Mouse (Mus musculus) heart, adult 2 months (tissue): ENCODE data around the gene Fam53a.

Experiments
- CTCF ChIP-seq: fragments of 200-600 bp; IDR thresholded peaks from 2 replicates; pipeline ENCODE4 v1.8.1; 2022; ENCODE audit warnings: antibody characterized with exemption, mild to moderate bottlenecking, moderate library complexity
- EP300 ChIP-seq: fragments of 200-500 bp; IDR thresholded peaks from 2 replicates; pipeline ENCODE4 v1.6.1; 2011; ENCODE audit warnings: low read depth, low read length, control low read depth; ENCODE audit not compliant: insufficient read depth

- TF ChIP-seq CTCF: no peak
- TF ChIP-seq EP300: no peak
Observed at GRCm38 (mm10) chr5:33635361-33635760, 5.9 kb upstream of the Fam53a start.
